Mouse (Mus musculus) CH12.LX (cell line): Measurements from ENCODE around the gene Ppt2.

Experiments used
- CHD1 ChIP-seq: IDR thresholded peaks from 2 replicates; pipeline ENCODE4 v1.6.1; 2012; ENCODE audit warnings: low read depth, low read length, improper control_type of control experiment, inconsistent platforms
- CTCF ChIP-seq, 2 experiments: IDR thresholded peaks in 1 of 2; conservative IDR thresholded peaks in 1 of 2; 2 replicates each; pipeline ENCODE4 v1.5.1; 2011 to 2012; ENCODE audit warnings: low read depth in 2 of 2, low read length in 2 of 2, improper control_type of control experiment in 1 of 2, inconsistent platforms in 1 of 2, mild to moderate bottlenecking in 1 of 2, moderate library complexity in 1 of 2
- EP300 ChIP-seq: IDR thresholded peaks from 2 replicates; pipeline ENCODE4 v1.6.1; 2011; ENCODE audit warnings: low read length, improper control_type of control experiment
- ETS1 ChIP-seq: conservative IDR thresholded peaks from 2 replicates; pipeline ENCODE4 v1.6.1; 2012; ENCODE audit warnings: low read depth, mild to moderate bottlenecking, inconsistent platforms, low read length, improper control_type of control experiment, moderate library complexity
- HCFC1 ChIP-seq: IDR thresholded peaks from 2 replicates; pipeline ENCODE4 v1.6.1; 2012; ENCODE audit warnings: low read depth, mild to moderate bottlenecking, inconsistent platforms, low read length, improper control_type of control experiment
- JUND ChIP-seq: conservative IDR thresholded peaks from 2 replicates; pipeline ENCODE4 v1.6.1; 2011; ENCODE audit warnings: low read depth, low read length, improper control_type of control experiment
- MXI1 ChIP-seq: IDR thresholded peaks from 2 replicates; pipeline ENCODE4 v1.6.1; 2011; ENCODE audit warnings: mild to moderate bottlenecking, low read depth, low read length, improper control_type of control experiment
- NELFE ChIP-seq: IDR thresholded peaks from 2 replicates; pipeline ENCODE4 v1.6.1; 2011; ENCODE audit warnings: low read depth, low read length, improper control_type of control experiment
- NRF1 ChIP-seq: IDR thresholded peaks from 2 replicates; pipeline ENCODE4 v1.6.1; 2014; ENCODE audit warnings: low read depth, mild to moderate bottlenecking, inconsistent platforms, low read length, improper control_type of control experiment, moderate library complexity
- PAX5 ChIP-seq: IDR thresholded peaks from 2 replicates; pipeline ENCODE4 v1.6.1; 2012; ENCODE audit warnings: low read length, inconsistent platforms, mixed read lengths
- POLR2A ChIP-seq: IDR thresholded peaks from 2 replicates; pipeline ENCODE4 v1.6.1; 2011; ENCODE audit warnings: low read depth, mild to moderate bottlenecking, improper control_type of control experiment, low read length
- TCF12 ChIP-seq: IDR thresholded peaks from 2 replicates; pipeline ENCODE4 v1.6.1; 2014; ENCODE audit warnings: low read depth, mild to moderate bottlenecking, inconsistent platforms, low read length, improper control_type of control experiment
- UBTF ChIP-seq: IDR thresholded peaks from 2 replicates; pipeline ENCODE4 v1.6.1; 2012; ENCODE audit warnings: low read depth, mild to moderate bottlenecking, inconsistent platforms, low read length, improper control_type of control experiment, moderate library complexity
- ZC3H11A ChIP-seq: IDR thresholded peaks from 2 replicates; pipeline ENCODE4 v1.6.1; 2012; ENCODE audit warnings: low read depth, mild to moderate bottlenecking, inconsistent platforms, low read length, improper control_type of control experiment

- TF ChIP-seq ZC3H11A (no peak), CHD1 (no peak), NRF1 (no peak), POLR2A (no peak), CTCF (conservative IDR thresholded peaks at IDR 0.05 in 1 of 2, IDR thresholded peaks at IDR 0.05 in 1 of 2; ENCODE audit: low read depth in 2 of 2, low read length in 2 of 2) (no peak), MXI1 (no peak), ETS1 (no peak), UBTF (no peak), TCF12 (no peak), EP300 (no peak), HCFC1 (no peak), PAX5 (no peak), NELFE (no peak), JUND (no peak)
Observed at GRCm38 (mm10) chr17:34630761-34631301, 2.5 kb upstream of the Ppt2 start.
